Mouse (Mus musculus): Measurements from ENCODE around the gene Bpifb5.

DNA sequence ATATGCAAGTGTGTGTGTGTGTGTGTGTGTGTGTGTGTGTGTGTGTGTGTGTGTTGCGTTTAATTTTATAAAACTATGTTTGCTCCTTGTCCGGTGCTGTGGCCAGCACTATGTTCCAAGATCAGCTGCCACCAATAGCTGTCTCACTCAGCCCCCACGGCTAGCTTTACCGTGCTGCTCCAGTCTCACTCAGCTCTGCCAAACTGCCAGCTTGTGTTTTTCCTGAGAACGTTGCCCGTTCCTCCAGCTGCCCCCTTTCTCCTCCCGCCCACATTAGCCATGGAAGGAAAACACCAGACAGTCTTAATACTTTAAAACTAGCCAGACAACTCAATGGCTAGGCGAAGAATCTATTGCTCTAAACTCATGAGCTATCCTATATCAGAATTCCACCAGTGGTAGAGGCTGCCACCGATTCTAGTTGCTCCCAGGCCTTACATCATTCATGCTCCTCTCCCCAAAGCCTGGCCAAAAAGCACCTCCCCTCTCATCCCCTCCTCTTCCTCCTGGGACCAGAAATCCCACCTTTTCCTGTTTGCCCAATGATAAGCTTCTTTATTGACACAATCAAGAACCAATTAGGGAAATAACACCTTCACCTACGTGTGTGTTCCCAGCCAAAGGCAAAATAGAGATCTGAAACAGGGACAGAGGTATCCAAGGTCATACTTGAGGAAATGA lies 20.0 kb downstream of the Bpifb5 start:
- TF ChIP-seq CTCF (IDR thresholded peaks at IDR 0.05; ENCODE audit: low read depth, low read length) (no peak), POLR2A (IDR thresholded peaks at IDR 0.05; ENCODE audit: borderline replicate concordance, low read depth, low read length) (no peak)

Measured in bone marrow macrophage, adult 2 months (primary cell).